Mouse (Mus musculus) heart, embryonic 14.5 days (tissue): ENCODE measurements around the gene Etfb. TPM values are rescaled to one million over a fixed set of nuclear protein-coding genes. Genes with fewer than 3 reads are reported as not detected.
A peak's percentile ranks its signal among the peaks of the same experiment; 100 is the strongest.

ENCODE experiments used
- ATAC-seq: fragments of 200-750 bp; cut with Nextera tagmentation; 2 replicates; pipeline ENCODE4 v1.8.0; 2017; ENCODE audit warnings: low read depth, moderate TSS enrichment; ENCODE audit not compliant: insufficient number of reproducible peaks, insufficient read depth, low FRiP score
- H3K27ac ChIP-seq, 2 experiments: fragments of 200-500 bp in 1 of 2; fragments of 300-500 bp in 1 of 2; sonication (generic) in 1 of 2; replicated peaks in 1 of 2; 2 replicates each; pipeline ENCODE4 v1.5.1; 2012 to 2014; ENCODE audit warnings: low read depth in 2 of 2, low read length in 2 of 2, control low read depth in 1 of 2, mild to moderate bottlenecking in 1 of 2, mixed read lengths in 1 of 2; ENCODE audit not compliant: control insufficient read depth in 1 of 2, insufficient read depth in 1 of 2
- H3K27me3 ChIP-seq: fragments of 300-500 bp; sonication (generic); 2 replicates; pipeline ENCODE4 v1.6.1; 2014; ENCODE audit warnings: mild to moderate bottlenecking, low read length, control low read depth; ENCODE audit not compliant: control insufficient read depth, insufficient read depth
- H3K36me3 ChIP-seq: fragments of 300-500 bp; sonication (generic); 2 replicates; pipeline ENCODE4 v1.6.1; 2014; ENCODE audit warnings: mild to moderate bottlenecking, control low read depth, low read length, mixed read lengths; ENCODE audit not compliant: control insufficient read depth, insufficient read depth
- H3K4me1 ChIP-seq, 2 experiments: fragments of 200-500 bp in 1 of 2; fragments of 300-500 bp in 1 of 2; sonication (generic) in 1 of 2; 2 replicates each; pipeline ENCODE4 v1.6.1; 2012 to 2014; ENCODE audit warnings: low read length in 2 of 2, control low read depth in 1 of 2, mixed read lengths in 1 of 2; ENCODE audit not compliant: control insufficient read depth in 2 of 2, insufficient read depth in 2 of 2
- H3K4me2 ChIP-seq: fragments of 300-500 bp; sonication (generic); 2 replicates; pipeline ENCODE4 v1.6.1; 2014; ENCODE audit warnings: mild to moderate bottlenecking, low read length
- H3K4me3 ChIP-seq, 2 experiments: fragments of 200-500 bp in 1 of 2; fragments of 300-500 bp in 1 of 2; sonication (generic) in 1 of 2; 2 replicates each; pipeline ENCODE4 v1.5.1; 2012 to 2014; ENCODE audit warnings: low read length in 2 of 2, mild to moderate bottlenecking in 2 of 2, control low read depth in 1 of 2, low read depth in 1 of 2, moderate library complexity in 1 of 2; ENCODE audit not compliant: control insufficient read depth in 1 of 2, insufficient read depth in 1 of 2
- H3K9ac ChIP-seq: fragments of 300-500 bp; sonication (generic); 2 replicates; pipeline ENCODE4 v1.6.1; 2014; ENCODE audit warnings: mild to moderate bottlenecking, low read length
- H3K9me3 ChIP-seq: fragments of 300-500 bp; sonication (generic); 2 replicates; pipeline ENCODE4 v1.6.1; 2016; ENCODE audit warnings: low read length, control low read depth; ENCODE audit not compliant: control insufficient read depth
- WGBS: fragments of 180-500 bp; shearing (Covaris S2); extraction: QIAGEN DNeasy Blood & Tissue Kit; methylation state at CpG from one replicate; pipeline ENCODE4 v1.1.7; 2014; 5-methylcytosine and 5-hydroxymethylcytosine counted together
- polyA plus RNA-seq: library from polyadenylated mRNA; unstranded; fragments of >200 nt; fragmentation: Nextera tagmentation; extraction: Ambion mirVana; gene quantifications from 2 replicates; pipeline ENCODE4 v1.2.1, GENCODE M21; 2014

Gene Etfb
- polyA plus RNA-seq, 1 experiment from 2014 or later: 703 TPM

GRCm38 (mm10) chr7:43449811-43450210 is 5.9 kb downstream of the Etfb start:
- H3K9me3 ChIP-seq: no peaks in the 10 kb centered on the region
- no peak overlapping the region for H3K4me3 ChIP-seq
- no peak overlapping the region for H3K9ac ChIP-seq
- H3K27me3 ChIP-seq: no peaks in the 10 kb centered on the region
- H3K4me1 ChIP-seq: peaks cover 13 to 32% of the 10 kb centered on the region in 2 experiments
- no peak overlapping the region for H3K4me2 ChIP-seq
- ATAC-seq: no peak
- 93% methylated on average over 2 of the region's 2 CpGs for WGBS
- H3K36me3 ChIP-seq: peaks cover 42% of the 10 kb centered on the region
- peak overlapping the region in 1 of 2 experiments; percentile 72; a peak in 2 of 4 replicates for H3K27ac ChIP-seq

DNA sequence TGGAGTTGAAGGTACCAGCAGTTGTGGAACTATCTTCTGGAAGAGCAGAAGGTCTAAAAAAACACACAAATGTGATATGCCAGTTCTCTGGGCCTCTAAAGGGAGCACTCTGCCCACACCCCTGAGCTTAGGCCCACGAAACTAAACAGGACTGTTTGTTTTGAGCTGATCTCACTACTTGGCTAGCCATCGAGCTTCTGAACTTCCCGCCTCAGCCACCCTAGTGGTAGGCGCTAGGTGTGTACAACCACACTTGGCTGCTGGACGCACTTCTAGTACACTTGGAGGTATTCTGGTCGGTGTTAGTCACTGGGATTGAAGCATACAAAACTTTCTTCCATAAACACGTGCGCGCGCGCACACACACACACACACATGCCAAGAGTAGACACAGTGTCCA is 7.8 kb downstream of the Etfb start:
- 94% methylated on average over 11 of the region's 11 CpGs for WGBS
- Histone ChIP-seq H3K4me1 (peaks cover 11 to 27% of the 10 kb centered on the region in 2 experiments), H3K9ac (no peak overlapping the region), H3K4me2 (no peak overlapping the region), H3K27me3 (no peaks in the 10 kb centered on the region), H3K27ac (no peak overlapping the region), H3K36me3 (peaks cover 61% of the 10 kb centered on the region), H3K9me3 (no peaks in the 10 kb centered on the region), H3K4me3 (no peak overlapping the region)
- ATAC-seq: no peak

DNA sequence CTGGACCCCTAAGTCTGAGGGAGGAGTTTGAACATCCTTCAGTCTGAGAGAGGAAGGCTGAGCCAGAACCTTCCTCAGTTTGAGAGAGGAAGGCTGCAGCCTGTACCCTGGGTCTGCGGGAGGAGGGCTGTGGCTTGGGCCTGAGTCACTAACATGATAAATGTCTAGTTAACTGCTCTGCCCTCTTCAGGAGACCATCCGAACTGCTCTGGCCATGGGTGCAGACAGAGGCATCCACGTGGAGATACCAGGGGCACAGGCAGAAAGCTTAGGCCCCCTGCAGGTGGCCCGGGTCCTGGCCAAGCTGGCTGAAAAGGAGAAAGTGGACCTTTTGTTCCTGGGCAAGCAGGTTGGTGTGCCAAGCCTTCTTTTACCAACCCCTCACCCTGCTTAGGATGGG is 8.7 kb downstream of the Etfb start:
- no peak overlapping the region for H3K4me2 ChIP-seq
- H3K4me1 ChIP-seq: peaks cover 11 to 23% of the 10 kb centered on the region in 2 experiments
- no peak for ATAC-seq
- H3K9ac ChIP-seq: no peak overlapping the region
- H3K4me3 ChIP-seq: no peak overlapping the region
- WGBS: 34% methylated on average over 4 of the region's 4 CpGs
- peaks cover 70% of the 10 kb centered on the region for H3K36me3 ChIP-seq
- no peak overlapping the region for H3K27ac ChIP-seq
- H3K27me3 ChIP-seq: no peaks in the 10 kb centered on the region
- no peaks in the 10 kb centered on the region for H3K9me3 ChIP-seq

DNA sequence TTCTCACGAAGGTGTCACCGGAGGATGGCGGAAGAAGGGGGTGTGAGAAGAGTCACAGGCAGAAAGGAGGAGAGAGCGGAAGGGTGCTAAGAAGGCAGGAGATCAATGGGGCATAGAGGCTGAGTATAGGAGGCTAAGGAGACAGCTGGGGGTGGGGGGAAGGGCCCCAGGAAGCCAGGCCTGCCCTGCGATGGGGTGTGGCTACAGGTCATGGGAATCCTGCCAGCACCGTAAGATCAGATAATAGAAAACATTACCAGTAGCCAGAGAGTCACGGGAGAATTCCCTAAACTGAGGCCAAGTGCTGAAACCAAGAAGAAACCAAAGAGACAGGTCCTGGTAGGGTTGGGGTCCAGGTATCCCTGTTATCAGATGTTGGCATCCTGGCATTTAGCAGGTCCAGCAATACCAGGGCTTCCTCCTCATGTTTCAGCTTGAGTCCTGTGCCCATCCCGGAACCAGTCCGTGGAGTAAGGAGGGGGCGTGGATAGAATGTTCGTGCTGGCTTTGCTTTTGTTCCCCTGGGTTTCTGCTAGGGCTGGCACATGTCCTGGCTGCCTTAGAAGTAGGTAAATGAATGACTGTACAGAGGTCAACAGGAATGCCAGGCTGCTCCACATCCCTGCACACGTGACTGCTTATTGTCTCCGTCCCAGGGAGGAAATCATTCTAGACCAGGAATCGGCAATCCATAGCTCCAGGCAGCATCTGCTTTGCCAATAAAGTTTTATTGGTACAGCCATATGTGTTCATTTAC is 9.9 kb downstream of the Etfb start:
- Histone ChIP-seq H3K4me2 (no peak overlapping the region), H3K4me3 (no peak overlapping the region), H3K27me3 (no peaks in the 10 kb centered on the region), H3K36me3 (peaks cover 75% of the 10 kb centered on the region), H3K4me1 (peaks cover 7 to 12% of the 10 kb centered on the region in 2 experiments), H3K27ac (no peak overlapping the region), H3K9me3 (no peaks in the 10 kb centered on the region), H3K9ac (no peak overlapping the region)
- WGBS: 86% methylated on average over 14 of the region's 14 CpGs
- ATAC-seq: no peak

DNA sequence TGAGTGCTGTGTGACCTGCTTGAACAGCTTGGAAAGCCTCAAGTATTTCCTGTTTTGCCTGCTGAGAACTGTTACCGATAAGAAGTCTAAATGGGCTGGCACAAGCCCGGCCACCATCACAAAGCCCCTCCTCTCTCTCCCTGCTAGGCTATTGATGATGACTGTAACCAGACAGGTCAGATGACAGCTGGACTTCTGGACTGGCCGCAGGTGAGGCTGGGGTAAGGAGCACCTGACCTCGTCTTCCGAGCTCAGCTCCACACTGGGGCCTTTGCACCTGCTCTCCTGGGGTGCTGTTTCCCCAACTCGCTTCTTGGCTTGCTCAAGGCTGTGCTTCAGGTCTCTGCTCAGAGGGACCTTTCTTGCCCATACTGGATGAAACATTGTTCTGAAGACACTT is 10.5 kb downstream of the Etfb start:
- ATAC-seq: no peak
- Histone ChIP-seq H3K9me3 (no peaks in the 10 kb centered on the region), H3K9ac (no peak overlapping the region), H3K27ac (no peak overlapping the region), H3K4me2 (no peak overlapping the region), H3K4me1 (peaks cover 3 to 6% of the 10 kb centered on the region in 2 experiments), H3K36me3 (peaks cover 75% of the 10 kb centered on the region), H3K4me3 (no peak overlapping the region), H3K27me3 (no peaks in the 10 kb centered on the region)
- WGBS: 92% methylated on average over 6 of the region's 6 CpGs

DNA sequence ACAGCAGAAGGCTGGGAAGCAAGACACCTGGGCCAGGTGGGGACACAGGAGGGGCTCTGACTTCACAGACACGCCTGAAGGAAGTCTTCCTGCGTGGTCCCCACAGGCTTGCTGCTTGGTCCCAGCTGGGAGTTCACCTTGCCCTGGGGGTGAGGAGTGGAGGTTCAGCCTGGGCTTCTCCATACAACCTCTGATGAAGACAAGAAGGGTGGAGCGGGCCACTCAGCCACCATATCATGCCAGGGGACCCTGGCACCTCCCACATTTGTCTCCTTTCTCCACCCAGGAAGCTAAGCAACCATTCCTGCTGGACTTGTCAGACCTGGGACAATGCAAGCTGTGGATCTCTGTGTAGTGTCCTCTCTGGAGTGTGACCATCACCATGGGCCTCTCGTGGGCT is 19.0 kb downstream of the Etfb start, which contains the start of gene Vsig10l:
Vsig10l (plus strand) TSS at position 301 of the 400 bp plus-strand sequence.
- Histone ChIP-seq H3K4me3 (no peak within 1 kb of the TSS), H3K4me1 (peaks cover 7 to 11% of the 10 kb centered on the region in 2 experiments; a peak in 1 of 4 replicates), H3K27ac (no peak within 1 kb of the TSS), H3K27me3 (no peaks in the 10 kb centered on the region; the same call in 1 of the 2 replicates), H3K36me3 (peaks cover 3% of the 10 kb centered on the region), H3K9me3 (no peaks in the 10 kb centered on the region), H3K4me2 (no peak within 1 kb of the TSS), H3K9ac (no peak within 1 kb of the TSS)
- no peak for ATAC-seq
- 60% methylated on average over 4 of the region's 4 CpGs for WGBS

GRCm38 (mm10) chr7:43463976-43464375 is 20.1 kb downstream of the Etfb start:
- H3K27me3 ChIP-seq: no peaks in the 10 kb centered on the region; the same call in 1 of the 2 replicates
- peaks cover 7 to 11% of the 10 kb centered on the region in 2 experiments; a peak in 1 of 4 replicates for H3K4me1 ChIP-seq
- H3K9me3 ChIP-seq: no peaks in the 10 kb centered on the region
- H3K9ac ChIP-seq: no peak overlapping the region
- H3K27ac ChIP-seq: no peak overlapping the region
- H3K4me2 ChIP-seq: no peak overlapping the region
- WGBS: 80% methylated on average over 7 of the region's 7 CpGs
- H3K4me3 ChIP-seq: no peak overlapping the region
- H3K36me3 ChIP-seq: no peaks in the 10 kb centered on the region
- no peak for ATAC-seq
